Mouse (Mus musculus) naive thymus-derived CD4-positive, alpha-beta T cell, adult 2 months (primary cell): Measurements from ENCODE around the gene Dnah17.
A peak's percentile ranks its signal among the peaks of the same experiment; 100 is the strongest.

ENCODE experiments used
- DNase-seq: peaks from one replicate; pipeline ENCODE4 v3.0.0-alpha.2; 2011; ENCODE audit warnings: low read depth

The Dnah17 gene

DNA sequence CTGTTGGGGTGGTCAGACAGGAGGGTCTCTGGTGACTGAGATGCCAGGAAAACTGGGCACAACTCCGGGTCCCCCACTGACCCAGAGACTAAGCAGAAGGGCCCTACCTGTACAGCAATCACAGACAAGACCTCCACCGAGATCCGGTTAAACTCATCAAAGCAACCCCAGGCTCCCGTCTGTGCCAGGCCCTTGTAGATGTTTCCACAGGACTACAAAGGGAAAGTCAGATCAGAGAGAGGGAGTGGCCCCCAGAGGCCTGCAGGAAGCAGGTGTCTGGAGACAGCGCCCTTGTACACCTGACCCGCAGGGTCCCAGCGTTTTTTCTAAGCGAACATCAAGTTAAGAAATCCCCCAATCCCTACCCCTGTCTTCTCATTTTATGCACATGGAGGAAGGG, 44.5 kb downstream of the Dnah17 start:
- DNase-seq: peak; percentile 68

DNA sequence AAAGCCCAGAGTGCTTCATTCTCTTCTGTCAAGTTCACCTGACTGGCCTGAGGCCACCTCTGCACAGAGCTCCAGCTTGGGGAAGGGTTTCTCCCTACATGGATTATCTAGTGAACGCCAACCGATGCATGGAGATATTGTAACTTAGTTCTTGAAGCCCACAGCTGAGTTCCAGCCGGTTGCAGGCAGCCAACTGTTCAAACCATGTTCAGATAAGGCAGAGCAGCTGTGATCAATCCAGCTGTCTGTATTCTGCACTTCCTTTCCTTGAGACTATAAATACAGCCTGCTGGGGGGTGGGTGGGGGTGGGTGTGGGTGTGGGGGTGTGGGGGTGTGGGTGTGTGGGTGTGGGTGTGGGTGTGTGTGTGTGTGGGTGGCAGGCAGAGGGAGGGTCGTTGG, 45.3 kb downstream of the Dnah17 start:
- peak; percentile 40 for DNase-seq

- no peak for DNase-seq
These were observed 46.2 kb downstream of the Dnah17 start for GRCm38 (mm10) chr11:118084266-118084665.

DNA sequence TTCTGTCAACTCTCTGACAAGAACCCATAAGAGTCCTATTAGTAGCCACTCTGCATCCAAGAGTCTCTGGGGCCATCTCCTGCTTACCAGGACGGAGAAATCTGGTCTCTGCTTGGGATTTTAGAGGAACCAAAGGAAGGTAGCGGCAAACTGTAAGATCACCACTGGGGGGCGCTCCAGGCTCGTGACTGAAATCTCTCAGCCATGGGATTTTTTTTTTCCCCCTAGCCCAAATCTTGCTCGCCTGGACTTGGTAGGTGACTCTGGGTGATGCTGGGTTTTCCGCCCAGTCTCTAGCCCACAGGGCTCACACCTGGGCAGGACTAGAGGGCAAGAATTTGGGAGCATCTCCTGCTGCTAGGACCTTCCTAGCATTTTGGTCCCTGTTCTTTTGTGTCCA, 46.6 kb downstream of the Dnah17 start:
- peak; percentile 87 for DNase-seq

GRCm38 (mm10) chr11:118082294-118082693, 48.1 kb downstream of the Dnah17 start:
- DNase-seq: no peak

GRCm38 (mm10) chr11:118079750-118080149, 50.7 kb downstream of the Dnah17 start:
- no peak for DNase-seq

DNA sequence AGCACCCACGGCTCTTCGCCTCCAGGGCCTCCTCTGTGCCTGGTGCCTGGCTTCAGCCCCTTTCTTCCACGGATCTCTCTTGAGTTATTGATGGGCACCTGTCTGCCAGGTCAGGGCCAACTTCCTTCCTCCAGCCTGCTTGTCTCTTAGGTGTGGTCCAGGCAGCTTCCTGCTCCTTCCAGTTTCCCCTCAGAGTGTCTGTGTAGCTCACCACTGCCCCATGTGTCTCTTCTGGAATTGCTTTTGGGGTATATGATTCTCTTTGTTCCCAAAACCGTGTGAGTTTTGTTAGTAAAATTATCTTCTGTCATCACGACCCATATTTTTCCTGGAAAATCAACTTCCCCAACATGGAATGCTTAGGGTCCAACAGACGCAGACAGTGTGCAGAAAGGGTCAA, 53.5 kb downstream of the Dnah17 start:
- no peak for DNase-seq

- DNase-seq: no peak
These were observed 55.4 kb downstream of the Dnah17 start for GRCm38 (mm10) chr11:118075035-118075522.

- peak; percentile 33 for DNase-seq
These were observed 59.1 kb downstream of the Dnah17 start for GRCm38 (mm10) chr11:118071227-118071912.

GRCm38 (mm10) chr11:118068812-118069332, 61.6 kb downstream of the Dnah17 start:
- no peak for DNase-seq

DNA sequence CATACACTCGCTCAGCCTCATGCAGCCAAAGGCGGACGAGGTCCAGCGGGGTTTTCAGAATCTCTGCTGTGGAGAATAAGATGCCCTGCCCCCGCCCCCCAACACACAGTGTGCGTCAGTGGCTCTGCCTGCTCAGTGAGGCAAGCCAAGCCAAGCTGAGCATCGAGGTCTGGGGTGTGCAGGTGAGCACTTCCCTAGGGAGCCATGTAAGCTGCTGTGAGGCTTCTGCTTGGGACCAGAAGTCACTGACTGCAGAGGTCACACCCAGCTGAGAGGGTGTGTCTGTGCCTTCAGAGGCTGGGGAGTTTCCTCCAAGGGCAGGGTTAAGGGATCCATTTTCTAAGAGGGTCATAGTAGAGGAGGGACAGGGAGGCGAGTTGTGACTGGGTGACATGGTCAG, 62.8 kb downstream of the Dnah17 start:
- DNase-seq: no peak

DNA sequence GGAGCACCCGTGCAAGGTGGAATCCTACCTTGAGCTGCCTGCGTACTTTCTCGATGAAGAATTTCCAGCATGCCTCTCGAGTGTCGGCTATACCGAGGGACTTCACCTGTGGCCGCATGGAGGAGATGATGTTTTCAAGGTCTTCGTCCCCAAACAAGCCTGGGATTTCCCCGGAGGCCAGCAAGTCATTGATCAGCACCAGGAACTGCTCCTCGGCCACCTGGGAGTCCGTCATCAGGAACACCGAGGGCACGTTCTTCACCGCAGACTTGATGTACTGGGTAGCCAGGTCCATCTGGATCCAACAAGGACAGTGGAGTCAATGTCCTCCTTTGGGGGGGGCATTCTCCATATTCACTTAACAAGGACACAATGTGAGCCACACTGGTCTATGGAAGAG, 70.4 kb downstream of the Dnah17 start:
- no peak for DNase-seq

DNA sequence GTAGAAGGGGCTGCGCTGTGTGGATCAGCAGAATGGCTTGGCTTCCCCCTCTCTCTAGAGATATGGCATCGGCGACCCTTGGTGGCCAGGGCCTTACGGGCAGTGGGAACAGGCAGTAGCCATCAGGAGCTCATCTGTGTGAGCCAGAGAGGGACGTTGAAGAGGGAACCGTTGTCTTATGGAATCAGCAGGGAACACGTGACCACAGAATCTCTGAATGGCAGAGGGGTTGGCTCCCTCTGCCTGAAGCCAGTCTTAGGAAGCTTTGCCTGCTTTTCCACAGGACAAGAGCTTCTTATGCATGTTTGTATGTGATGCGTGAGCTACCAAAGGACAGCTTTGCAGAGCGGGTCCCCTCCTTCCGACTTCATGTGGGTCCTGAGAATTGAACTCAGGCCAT, 71.6 kb downstream of the Dnah17 start:
- DNase-seq: no peak

GRCm38 (mm10) chr11:118058367-118058766, 72.1 kb downstream of the Dnah17 start:
- no peak for DNase-seq

GRCm38 (mm10) chr11:118050174-118050573, 80.3 kb downstream of the Dnah17 start:
- DNase-seq: no peak

GRCm38 (mm10) chr11:118049641-118050040, 80.8 kb downstream of the Dnah17 start:
- DNase-seq: no peak

DNA sequence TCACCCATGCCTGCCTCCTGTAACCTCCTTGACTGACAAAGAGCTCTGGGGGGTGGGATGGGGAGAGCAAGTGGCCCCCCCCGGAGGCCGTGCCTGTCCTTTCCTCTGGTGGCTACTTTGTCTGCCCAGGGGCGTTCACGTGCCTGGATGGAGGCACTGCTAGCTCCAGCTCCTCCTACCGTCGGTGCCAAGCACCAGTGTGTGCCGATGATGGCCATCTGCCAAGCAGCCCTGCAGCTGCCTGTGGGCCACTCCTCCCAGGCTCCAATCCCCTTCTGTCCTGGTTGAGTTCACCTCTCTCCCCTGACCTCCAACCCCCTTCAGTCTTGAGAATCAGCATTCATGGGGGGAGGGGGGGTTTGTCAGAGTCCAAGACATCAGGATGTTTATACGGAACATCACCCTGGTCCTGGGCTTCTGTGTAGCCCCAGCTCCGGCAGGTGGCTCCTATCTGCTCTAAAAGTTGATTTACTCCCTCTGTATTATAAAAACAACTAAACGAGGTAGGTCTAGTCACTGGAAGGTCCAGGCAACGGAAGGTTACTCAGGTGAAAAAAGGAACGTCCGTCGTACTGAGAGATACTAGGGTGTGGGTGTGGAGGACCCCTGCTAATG, 87.0 kb downstream of the Dnah17 start:
- DNase-seq: no peak

DNA sequence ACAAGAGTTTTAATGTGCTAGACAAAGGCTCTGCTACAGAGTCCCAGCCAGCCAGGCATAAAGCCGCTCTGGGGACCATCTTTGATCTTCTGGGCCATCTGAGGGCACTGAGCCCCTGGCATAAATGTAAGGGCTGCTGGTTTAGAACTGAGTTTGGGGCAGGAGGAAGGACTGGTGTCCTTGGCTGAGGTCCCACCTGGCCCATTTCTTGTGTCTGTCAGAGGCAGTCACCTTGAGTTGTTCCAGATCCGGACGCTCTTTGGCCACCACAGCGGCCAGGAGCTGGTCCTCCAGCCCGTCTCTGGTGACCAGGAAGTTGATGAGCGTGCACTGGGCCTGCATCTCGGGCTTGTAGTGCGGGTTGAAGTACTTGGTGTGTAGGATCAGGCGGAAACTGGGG, 87.6 kb downstream of the Dnah17 start:
- no peak for DNase-seq

GRCm38 (mm10) chr11:118035068-118035467, 95.4 kb downstream of the Dnah17 start:
- no peak for DNase-seq

DNA sequence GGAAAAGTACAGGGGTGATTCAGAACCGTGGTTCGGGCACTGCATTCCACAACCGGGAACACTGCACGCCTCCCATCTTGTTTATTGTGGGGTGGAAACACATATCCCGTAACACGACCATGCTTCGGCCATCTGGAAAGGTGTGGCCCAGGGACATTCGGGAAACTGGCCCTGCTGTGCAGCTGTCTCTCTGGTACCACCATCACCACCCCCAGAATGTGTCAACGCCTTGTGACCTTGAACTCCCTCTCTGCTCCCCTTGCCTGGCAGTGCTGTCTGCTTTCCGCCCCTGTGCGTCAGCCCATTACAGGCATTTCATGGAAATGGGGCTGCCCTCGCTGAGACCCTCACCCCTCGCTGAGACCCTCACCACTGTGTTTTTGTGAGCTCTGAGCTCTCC, 96.0 kb downstream of the Dnah17 start:
- no peak for DNase-seq

DNA sequence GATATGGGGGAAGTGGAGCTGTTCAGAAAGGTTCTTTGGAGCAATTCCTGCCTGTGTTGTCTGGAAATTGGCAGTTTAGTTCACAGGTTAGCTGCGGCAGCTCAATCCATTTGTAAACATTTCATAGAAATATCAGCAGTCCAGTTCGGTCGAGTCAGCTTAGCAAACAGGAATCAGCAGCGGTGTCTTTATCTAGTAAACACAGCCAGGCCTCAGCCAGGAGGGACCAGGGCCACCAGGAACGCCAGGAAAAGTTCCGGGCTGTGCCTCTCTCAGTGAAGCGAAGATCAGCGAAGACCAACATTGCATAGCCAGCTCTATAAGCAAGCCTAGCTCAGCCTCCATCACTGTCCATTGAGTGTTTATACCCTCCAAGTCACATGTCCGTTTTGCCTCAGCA, 99.3 kb downstream of the Dnah17 start:
- no peak for DNase-seq

DNA sequence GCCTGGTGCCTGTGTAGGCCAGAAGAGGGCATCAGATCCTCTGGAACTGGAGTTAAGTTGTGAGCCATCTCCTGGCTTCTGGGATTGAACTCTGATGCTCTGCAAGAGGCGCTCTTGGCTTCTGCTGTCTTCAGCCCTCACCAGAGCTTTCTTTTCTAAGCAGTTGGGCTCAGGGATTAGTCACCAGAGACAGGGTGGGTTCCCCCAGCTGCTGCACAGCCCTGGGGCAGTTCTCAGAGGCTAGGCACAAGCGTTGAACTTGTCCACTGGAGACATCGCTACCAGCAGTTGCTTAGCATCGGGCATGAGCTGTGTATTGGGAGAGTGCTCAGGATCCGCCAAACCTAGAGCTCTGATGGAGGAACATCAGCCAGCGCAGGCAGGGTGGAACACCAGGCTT, 101.3 kb downstream of the Dnah17 start:
- no peak for DNase-seq

GRCm38 (mm10) chr11:118024111-118024510, 106.3 kb downstream of the Dnah17 start:
- DNase-seq: no peak

DNA sequence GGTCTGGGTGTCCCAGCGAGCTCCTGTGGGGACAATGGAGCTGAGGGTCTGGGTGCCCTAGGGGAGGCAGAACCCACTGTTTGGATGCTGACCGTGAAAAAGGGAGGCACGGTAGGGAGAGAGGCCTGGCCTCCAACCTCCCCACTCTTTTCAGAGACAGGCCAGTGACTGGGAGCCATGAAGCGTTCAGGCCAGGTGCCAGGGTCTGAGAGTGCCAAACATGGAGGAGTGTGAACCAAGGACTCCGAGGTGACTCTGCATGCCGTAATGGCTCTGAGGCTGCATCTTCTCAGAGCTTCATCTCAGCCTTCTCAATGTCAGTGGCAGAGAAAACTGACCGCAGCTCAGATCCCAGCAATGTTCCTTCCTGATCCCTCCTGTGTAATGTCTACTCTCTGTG, 107.0 kb downstream of the Dnah17 start:
- no peak for DNase-seq
